Mouse (Mus musculus) cerebellum, adult 2 months (tissue): ENCODE results near the gene Smo.

Experiments used
- CTCF ChIP-seq: fragments of 200-500 bp; IDR thresholded peaks from 2 replicates; pipeline ENCODE4 v1.5.1; 2011; ENCODE audit warnings: low read depth, mild to moderate bottlenecking, control low read depth, low read length, moderate library complexity, borderline replicate concordance; ENCODE audit not compliant: insufficient read depth
- POLR2A ChIP-seq: fragments of 200-500 bp; IDR thresholded peaks from 2 replicates; pipeline ENCODE4 v1.6.1; 2011; ENCODE audit warnings: low read length, control low read depth, borderline replicate concordance; ENCODE audit not compliant: insufficient read depth

- TF ChIP-seq POLR2A: no peak
- no peak for TF ChIP-seq CTCF
Observed at GRCm38 (mm10) chr6:29753336-29753735, 18.0 kb downstream of the Smo start.
